Mouse (Mus musculus) spleen, adult 2 months (tissue): ENCODE measurements at regions not wholly inside any gene's neighbourhood (a gene's known extent, or its start where the extent isn't known, plus 50 kb on each side); places are given as distances from the start of the nearest gene placed in this dataset.
"Not testable (repeated sequence)": the region's sequence is repeated elsewhere in the genome, so short reads cannot be mapped to it uniquely, and the experiment has no call there.

ENCODE experiments used
- DNase-seq, 2 experiments: peaks; one replicate each; pipeline versions ENCODE4 v3.0.0 to v3.0.0-alpha.2; 2012 to 2021; ENCODE audit warnings: low spot score in 2 of 2, low read depth in 1 of 2
- H3K27ac ChIP-seq: fragments of 200-500 bp; 2 replicates; pipeline ENCODE4 v1.5.1; 2012; ENCODE audit warnings: low read length, inconsistent platforms; ENCODE audit not compliant: insufficient read depth
- H3K27me3 ChIP-seq: fragments of 200-500 bp; 2 replicates; pipeline ENCODE4 v1.6.1; 2012; ENCODE audit warnings: mild to moderate bottlenecking, moderate library complexity, low read length, inconsistent platforms; ENCODE audit not compliant: control insufficient read depth, insufficient read depth
- H3K36me3 ChIP-seq: fragments of 200-500 bp; 2 replicates; pipeline ENCODE4 v1.6.1; 2012; ENCODE audit warnings: mild to moderate bottlenecking, low read length, inconsistent platforms; ENCODE audit not compliant: control insufficient read depth, insufficient read depth
- H3K4me1 ChIP-seq: fragments of 200-500 bp; 2 replicates; pipeline ENCODE4 v1.6.1; 2011; ENCODE audit warnings: inconsistent platforms; ENCODE audit not compliant: control insufficient read depth, insufficient read depth, insufficient read length
- H3K4me3 ChIP-seq: fragments of 200-500 bp; 2 replicates; pipeline ENCODE4 v1.5.1; 2011; ENCODE audit warnings: mild to moderate bottlenecking, inconsistent platforms; ENCODE audit not compliant: insufficient read depth, insufficient read length; ENCODE audit errors: extremely low read depth
- CTCF ChIP-seq: fragments of 200-500 bp; IDR thresholded peaks from 2 replicates; pipeline ENCODE4 v1.5.1; 2011; ENCODE audit warnings: mild to moderate bottlenecking, inconsistent platforms; ENCODE audit not compliant: insufficient read depth, insufficient read length, insufficient replicate concordance; ENCODE audit errors: extremely low read depth
- POLR2A ChIP-seq: fragments of 200-500 bp; IDR thresholded peaks from 2 replicates; pipeline ENCODE4 v1.6.1; 2011; ENCODE audit warnings: low read depth, low read length, inconsistent platforms
- WGBS: fragments of 180-500 bp; shearing (Covaris S2); methylation state at CpG from one replicate; pipeline ENCODE4 v1.1.7; 2018; 5-methylcytosine and 5-hydroxymethylcytosine counted together

GRCm38 (mm10) chr13:6855199-6856148 lies 206.9 kb upstream of the Pfkp start:
- H3K4me1 ChIP-seq: no peaks in the 10 kb centered on the region
- no peaks in the 10 kb centered on the region for H3K36me3 ChIP-seq
- no peaks in the 10 kb centered on the region for H3K27me3 ChIP-seq
- TF ChIP-seq POLR2A (no peak), CTCF (no peak)
- H3K27ac ChIP-seq: no peak overlapping the region
- no peak for DNase-seq
- H3K4me3 ChIP-seq: no peak overlapping the region
- 80% methylated on average over 10 of the region's 10 CpGs for WGBS

- Histone ChIP-seq H3K27me3 (no peaks in the 10 kb centered on the region), H3K27ac (no peak overlapping the region), H3K4me1 (no peaks in the 10 kb centered on the region), H3K36me3 (no peaks in the 10 kb centered on the region), H3K4me3 (no peak overlapping the region)
- 74% methylated on average over 5 of the region's 5 CpGs for WGBS
- TF ChIP-seq CTCF (no peak), POLR2A (no peak)
- no peak for DNase-seq
These were observed 188.9 kb upstream of the Pfkp start for GRCm38 (mm10) chr13:6837446-6837845.

- WGBS: 86% methylated on average over 1 of the region's 1 CpGs
- Histone ChIP-seq H3K27me3 (no peaks in the 10 kb centered on the region), H3K36me3 (no peaks in the 10 kb centered on the region), H3K27ac (no peak overlapping the region), H3K4me1 (no peaks in the 10 kb centered on the region), H3K4me3 (no peak overlapping the region)
- no peak for TF ChIP-seq POLR2A
- no peak for TF ChIP-seq CTCF
- no peak for DNase-seq
These were observed 188.5 kb upstream of the Pfkp start for GRCm38 (mm10) chr13:6837075-6837422.

- H3K4me3 ChIP-seq: no peak overlapping the region
- H3K36me3 ChIP-seq: no peaks in the 10 kb centered on the region
- WGBS: 42% methylated on average over 6 of the region's 6 CpGs
- H3K4me1 ChIP-seq: no peaks in the 10 kb centered on the region
- no peak for TF ChIP-seq POLR2A
- TF ChIP-seq CTCF: peak; percentile 64; the same call in 1 of the 2 replicates
- no peak overlapping the region for H3K27ac ChIP-seq
- peak; percentile 11 to 12 for DNase-seq
- H3K27me3 ChIP-seq: no peaks in the 10 kb centered on the region
These were observed 187.9 kb upstream of the Pfkp start for GRCm38 (mm10) chr13:6836351-6837074.

GRCm38 (mm10) chr13:6829882-6830281 lies 181.3 kb upstream of the Pfkp start:
- DNase-seq: no peak
- TF ChIP-seq CTCF (no peak), POLR2A (no peak)
- Histone ChIP-seq H3K4me1 (no peaks in the 10 kb centered on the region), H3K36me3 (no peaks in the 10 kb centered on the region), H3K27ac (no peak overlapping the region), H3K27me3 (no peaks in the 10 kb centered on the region), H3K4me3 (no peak overlapping the region)
- 86% methylated on average over 1 of the region's 1 CpGs for WGBS

GRCm38 (mm10) chr13:6829346-6829745 lies 180.8 kb upstream of the Pfkp start:
- TF ChIP-seq CTCF (no peak), POLR2A (no peak)
- H3K4me3 ChIP-seq: no peak overlapping the region
- 86% methylated on average over 5 of the region's 5 CpGs for WGBS
- no peaks in the 10 kb centered on the region for H3K4me1 ChIP-seq
- no peaks in the 10 kb centered on the region for H3K27me3 ChIP-seq
- no peaks in the 10 kb centered on the region for H3K36me3 ChIP-seq
- no peak for DNase-seq
- H3K27ac ChIP-seq: no peak overlapping the region

GRCm38 (mm10) chr13:6828601-6829330 lies 180.2 kb upstream of the Pfkp start:
- not testable (repeated sequence) for H3K36me3 ChIP-seq, H3K27ac ChIP-seq, H3K4me1 ChIP-seq, H3K27me3 ChIP-seq, H3K4me3 ChIP-seq, DNase-seq
- WGBS: 84% methylated on average over 8 of the region's 8 CpGs
